Mouse (Mus musculus) hindbrain, embryonic 13.5 days (tissue): ENCODE measurements at regions not wholly inside any gene's neighbourhood (a gene's known extent, or its start where the extent isn't known, plus 50 kb on each side); places are given as distances from the start of the nearest gene placed in this dataset.
A peak's percentile ranks its signal among the peaks of the same experiment; 100 is the strongest.

Source experiments
- ATAC-seq: fragments of 200-750 bp; cut with Nextera tagmentation; 2 replicates; pipeline ENCODE4 v1.8.0; 2017; ENCODE audit warnings: moderate TSS enrichment; ENCODE audit not compliant: low FRiP score
- H3K27ac ChIP-seq: fragments of 300-500 bp; sonication (generic); 2 replicates; pipeline ENCODE4 v1.5.1; 2015; ENCODE audit warnings: inconsistent platforms, mild to moderate bottlenecking, moderate library complexity
- H3K27me3 ChIP-seq: fragments of 300-500 bp; sonication (generic); 2 replicates; pipeline ENCODE4 v1.6.1; 2015; ENCODE audit warnings: mild to moderate bottlenecking, inconsistent platforms
- H3K36me3 ChIP-seq: fragments of 300-500 bp; sonication (generic); 2 replicates; pipeline ENCODE4 v1.6.1; 2015; ENCODE audit warnings: mild to moderate bottlenecking, inconsistent platforms
- H3K4me1 ChIP-seq: fragments of 300-500 bp; sonication (generic); replicated peaks from 2 replicates; pipeline ENCODE4 v1.6.1; 2015; ENCODE audit warnings: inconsistent platforms
- H3K4me2 ChIP-seq: fragments of 300-500 bp; sonication (generic); 2 replicates; pipeline ENCODE4 v1.6.1; 2015; ENCODE audit warnings: inconsistent platforms, mild to moderate bottlenecking, moderate library complexity
- H3K4me3 ChIP-seq: fragments of 300-500 bp; sonication (generic); 2 replicates; pipeline ENCODE4 v1.5.1; 2015; ENCODE audit warnings: mild to moderate bottlenecking, inconsistent platforms
- H3K9ac ChIP-seq: fragments of 300-500 bp; sonication (generic); 2 replicates; pipeline ENCODE4 v1.6.1; 2015; ENCODE audit warnings: mild to moderate bottlenecking, inconsistent platforms
- H3K9me3 ChIP-seq: fragments of 300-500 bp; sonication (generic); 2 replicates; pipeline ENCODE4 v1.6.1; 2016; ENCODE audit warnings: inconsistent platforms
- WGBS: fragments of 180-500 bp; shearing (Covaris S2); methylation state at CpG from one replicate; pipeline ENCODE4 v1.1.7; 2015; 5-methylcytosine and 5-hydroxymethylcytosine counted together

- no peaks in the 10 kb centered on the region for H3K27me3 ChIP-seq
- H3K9ac ChIP-seq = no peak overlapping the region
- whole genome bisulfite sequencing = 91% methylated on average over 5 of the region's 5 CpGs
- no peaks in the 10 kb centered on the region for H3K36me3 ChIP-seq
- no peak overlapping the region for H3K4me2 ChIP-seq
- no peak for ATAC-seq
- H3K27ac ChIP-seq = no peak overlapping the region
- H3K4me1 ChIP-seq = no peaks in the 10 kb centered on the region
- H3K4me3 ChIP-seq = no peak overlapping the region
- no peaks in the 10 kb centered on the region for H3K9me3 ChIP-seq
Observed at GRCm38 (mm10) chr3:50813760-50814400, 370.5 kb upstream of the Slc7a11 start.

GRCm38 (mm10) chr3:50815716-50816115 lies 372.3 kb upstream of the Slc7a11 start:
- no peaks in the 10 kb centered on the region for H3K36me3 ChIP-seq
- H3K9me3 ChIP-seq = no peaks in the 10 kb centered on the region
- no peak overlapping the region for H3K9ac ChIP-seq
- no peak overlapping the region for H3K4me3 ChIP-seq
- no peak overlapping the region for H3K27ac ChIP-seq
- no peak for ATAC-seq
- 85% methylated on average over 10 of the region's 10 CpGs for WGBS
- H3K4me1 ChIP-seq = no peaks in the 10 kb centered on the region
- no peak overlapping the region for H3K4me2 ChIP-seq
- H3K27me3 ChIP-seq = no peaks in the 10 kb centered on the region

- no peak for ATAC-seq
- Histone ChIP-seq H3K36me3 (no peaks in the 10 kb centered on the region), H3K4me2 (no peak overlapping the region), H3K9me3 (no peaks in the 10 kb centered on the region), H3K4me1 (no peaks in the 10 kb centered on the region), H3K27ac (no peak overlapping the region), H3K4me3 (no peak overlapping the region), H3K27me3 (no peaks in the 10 kb centered on the region), H3K9ac (no peak overlapping the region)
- 86% methylated on average over 8 of the region's 8 CpGs for WGBS
Observed at GRCm38 (mm10) chr3:50816479-50816878, 373.1 kb upstream of the Slc7a11 start.

GRCm38 (mm10) chr3:50817361-50817760 lies 373.9 kb upstream of the Slc7a11 start:
- Histone ChIP-seq H3K9me3 (no peaks in the 10 kb centered on the region), H3K27me3 (no peaks in the 10 kb centered on the region), H3K27ac (no peak overlapping the region), H3K9ac (no peak overlapping the region), H3K4me2 (no peak overlapping the region), H3K4me3 (no peak overlapping the region), H3K4me1 (no peaks in the 10 kb centered on the region), H3K36me3 (no peaks in the 10 kb centered on the region)
- WGBS = 73% methylated on average over 3 of the region's 3 CpGs
- no peak for ATAC-seq

GRCm38 (mm10) chr3:50820776-50821175 lies 377.4 kb upstream of the Slc7a11 start:
- Histone ChIP-seq H3K9ac (no peak overlapping the region), H3K4me3 (no peak overlapping the region), H3K36me3 (no peaks in the 10 kb centered on the region), H3K27ac (no peak overlapping the region), H3K9me3 (no peaks in the 10 kb centered on the region), H3K4me1 (no peaks in the 10 kb centered on the region), H3K27me3 (no peaks in the 10 kb centered on the region), H3K4me2 (no peak overlapping the region)
- 84% methylated on average over 1 of the region's 1 CpGs for WGBS
- ATAC-seq = no peak

- H3K9ac ChIP-seq = no peak overlapping the region
- H3K27ac ChIP-seq = no peak overlapping the region; the same call in 1 of the 2 replicates
- H3K4me1 ChIP-seq = no peaks in the 10 kb centered on the region; the same call in 1 of the 2 replicates
- no peaks in the 10 kb centered on the region for H3K27me3 ChIP-seq
- H3K36me3 ChIP-seq = no peaks in the 10 kb centered on the region
- no peak overlapping the region for H3K4me2 ChIP-seq
- 57% methylated on average over 5 of the region's 5 CpGs for WGBS
- no peaks in the 10 kb centered on the region for H3K9me3 ChIP-seq
- no peak overlapping the region for H3K4me3 ChIP-seq
- ATAC-seq = no peak
Observed at GRCm38 (mm10) chr3:50825534-50826423, 382.4 kb upstream of the Slc7a11 start.

GRCm38 (mm10) chr3:50826424-50826819 lies 383.0 kb upstream of the Slc7a11 start:
- no peak for ATAC-seq
- Histone ChIP-seq H3K27me3 (no peaks in the 10 kb centered on the region), H3K4me1 (no peaks in the 10 kb centered on the region; the same call in 1 of the 2 replicates), H3K4me2 (no peak overlapping the region), H3K9me3 (no peaks in the 10 kb centered on the region), H3K36me3 (no peaks in the 10 kb centered on the region), H3K27ac (no peak overlapping the region; the same call in 1 of the 2 replicates), H3K4me3 (no peak overlapping the region), H3K9ac (no peak overlapping the region)
- WGBS = 53% methylated on average over 2 of the region's 2 CpGs

- Histone ChIP-seq H3K4me2 (no peak overlapping the region), H3K9ac (no peak overlapping the region), H3K9me3 (no peaks in the 10 kb centered on the region), H3K27ac (no peak overlapping the region), H3K4me3 (no peak overlapping the region), H3K27me3 (no peaks in the 10 kb centered on the region), H3K36me3 (no peaks in the 10 kb centered on the region), H3K4me1 (no peaks in the 10 kb centered on the region; the same call in 1 of the 2 replicates)
- no peak for ATAC-seq
- 93% methylated on average over 3 of the region's 3 CpGs for WGBS
Observed at GRCm38 (mm10) chr3:50829211-50829610, 385.8 kb upstream of the Slc7a11 start.

GRCm38 (mm10) chr3:50830446-50830845 lies 387.0 kb upstream of the Slc7a11 start:
- Histone ChIP-seq H3K9me3 (no peaks in the 10 kb centered on the region), H3K27me3 (no peaks in the 10 kb centered on the region), H3K36me3 (no peaks in the 10 kb centered on the region), H3K27ac (no peak overlapping the region), H3K9ac (no peak overlapping the region), H3K4me2 (no peak overlapping the region), H3K4me3 (no peak overlapping the region), H3K4me1 (no peaks in the 10 kb centered on the region; the same call in 1 of the 2 replicates)
- no peak for ATAC-seq
- 76% methylated on average over 6 of the region's 6 CpGs for WGBS

- H3K9me3 ChIP-seq = no peaks in the 10 kb centered on the region
- H3K4me2 ChIP-seq = no peak overlapping the region
- H3K9ac ChIP-seq = no peak overlapping the region
- no peaks in the 10 kb centered on the region for H3K36me3 ChIP-seq
- no peak overlapping the region for H3K4me3 ChIP-seq
- 87% methylated on average over 9 of the region's 9 CpGs for WGBS
- no peak overlapping the region for H3K27ac ChIP-seq
- no peaks in the 10 kb centered on the region; the same call in 1 of the 2 replicates for H3K4me1 ChIP-seq
- H3K27me3 ChIP-seq = no peaks in the 10 kb centered on the region
- no peak for ATAC-seq
Observed at GRCm38 (mm10) chr3:50830926-50831325, 387.5 kb upstream of the Slc7a11 start.

- Histone ChIP-seq H3K27me3 (no peaks in the 10 kb centered on the region), H3K9me3 (no peaks in the 10 kb centered on the region), H3K4me1 (no peaks in the 10 kb centered on the region; the same call in 1 of the 2 replicates), H3K36me3 (no peaks in the 10 kb centered on the region), H3K4me2 (no peak overlapping the region), H3K9ac (no peak overlapping the region), H3K4me3 (no peak overlapping the region), H3K27ac (no peak overlapping the region)
- WGBS = 79% methylated on average over 4 of the region's 4 CpGs
- ATAC-seq = no peak
Observed at GRCm38 (mm10) chr3:50842216-50842615, 382.0 kb upstream of the Noct start.

GRCm38 (mm10) chr3:50844835-50845301 lies 379.4 kb upstream of the Noct start:
- 65% methylated on average over 8 of the region's 8 CpGs for WGBS
- Histone ChIP-seq H3K4me2 (no peak overlapping the region), H3K4me1 (peaks cover 9% of the 10 kb centered on the region; the same call in 1 of the 2 replicates), H3K4me3 (no peak overlapping the region), H3K9ac (no peak overlapping the region), H3K27ac (peak overlapping the region; percentile 42; the same call in 1 of the 2 replicates), H3K9me3 (no peaks in the 10 kb centered on the region), H3K27me3 (no peaks in the 10 kb centered on the region), H3K36me3 (no peaks in the 10 kb centered on the region)
- ATAC-seq = 0 out of 2 replicates have a peak, but pooled peaks have one; percentile 28
